Mouse (Mus musculus): ENCODE results near the gene Cubn.
A peak's percentile ranks its signal among the peaks of the same experiment; 100 is the strongest.

Cubn gene

GRCm38 (mm10) chr2:13491734-13492133, at the start of gene Cubn:
Gene Cubn (minus strand): TSS chr2:13491813.
- no peak for DNase-seq

GRCm38 (mm10) chr2:13539860-13540259, 48.2 kb upstream of the Cubn start:
- no peak for DNase-seq

GRCm38 (mm10) chr2:13538704-13539377, 47.2 kb upstream of the Cubn start:
- DNase-seq = no peak

- DNase-seq = no peak
Measured at GRCm38 (mm10) chr2:13538258-13538657, 46.6 kb upstream of the Cubn start.

GRCm38 (mm10) chr2:13537733-13538132, 46.1 kb upstream of the Cubn start:
- no peak for DNase-seq

GRCm38 (mm10) chr2:13536747-13537146, 45.1 kb upstream of the Cubn start:
- DNase-seq = no peak

GRCm38 (mm10) chr2:13530639-13531038, 39.0 kb upstream of the Cubn start:
- DNase-seq = no peak

- no peak for DNase-seq
Measured at GRCm38 (mm10) chr2:13529253-13529933, 37.8 kb upstream of the Cubn start.

- no peak for DNase-seq
Measured at GRCm38 (mm10) chr2:13527531-13527930, 35.9 kb upstream of the Cubn start.

- peak; percentile 31 for DNase-seq
Measured at GRCm38 (mm10) chr2:13527125-13527524, 35.5 kb upstream of the Cubn start.

GRCm38 (mm10) chr2:13526205-13526604, 34.6 kb upstream of the Cubn start:
- no peak for DNase-seq

- DNase-seq = peak; percentile 53
Measured at GRCm38 (mm10) chr2:13523540-13524456, 32.2 kb upstream of the Cubn start.

GRCm38 (mm10) chr2:13522106-13522505, 30.5 kb upstream of the Cubn start:
- no peak for DNase-seq

- no peak for DNase-seq
Measured at GRCm38 (mm10) chr2:13514949-13515348, 23.3 kb upstream of the Cubn start.

GRCm38 (mm10) chr2:13502717-13503116, 11.1 kb upstream of the Cubn start:
- no peak for DNase-seq

- DNase-seq = no peak
Measured at GRCm38 (mm10) chr2:13501553-13501952, 9.9 kb upstream of the Cubn start.

GRCm38 (mm10) chr2:13500298-13500999, 8.8 kb upstream of the Cubn start:
- DNase-seq = peak; percentile 22

GRCm38 (mm10) chr2:13499196-13499595, 7.6 kb upstream of the Cubn start:
- no peak for DNase-seq

GRCm38 (mm10) chr2:13496087-13496486, 4.5 kb upstream of the Cubn start:
- no peak for DNase-seq

- no peak for DNase-seq
Measured at GRCm38 (mm10) chr2:13492927-13493326, 1.3 kb upstream of the Cubn start.

GRCm38 (mm10) chr2:13490480-13490879, 1.1 kb downstream of the Cubn start:
- no peak for DNase-seq

GRCm38 (mm10) chr2:13486470-13486869, 5.1 kb downstream of the Cubn start:
- DNase-seq = no peak

- DNase-seq = no peak
Measured at GRCm38 (mm10) chr2:13484566-13484965, 7.0 kb downstream of the Cubn start.
